Mouse (Mus musculus) liver, embryonic 14.5 days (tissue): ENCODE results near the gene Tigar. TPM values are rescaled to one million over a fixed set of nuclear protein-coding genes. Genes with fewer than 3 reads are reported as not detected.

Source experiments
- ATAC-seq: fragments of 200-750 bp; cut with Nextera tagmentation; 2 replicates; pipeline ENCODE4 v1.8.0; 2017; ENCODE audit warnings: moderate number of reproducible peaks, mild to moderate bottlenecking, moderate library complexity; ENCODE audit not compliant: insufficient read depth
- DNase-seq, 3 experiments: peaks; one replicate each; pipeline ENCODE4 v3.0.0-alpha.2; 2012 to 2013; ENCODE audit warnings: low read depth in 3 of 3, low spot score in 3 of 3
- H3K27ac ChIP-seq: fragments of 300-500 bp; sonication (generic); 2 replicates; pipeline ENCODE4 v1.5.1; 2014; ENCODE audit warnings: moderate library complexity, mild to moderate bottlenecking, control low read depth, inconsistent platforms
- H3K27me3 ChIP-seq: fragments of 300-500 bp; sonication (generic); 2 replicates; pipeline ENCODE4 v1.6.1; 2014; ENCODE audit warnings: mild to moderate bottlenecking, low read length, moderate library complexity; ENCODE audit not compliant: control insufficient read depth, insufficient read depth
- H3K36me3 ChIP-seq: fragments of 300-500 bp; sonication (generic); replicated peaks from 2 replicates; pipeline ENCODE4 v1.6.1; 2014; ENCODE audit warnings: low read depth; ENCODE audit not compliant: control insufficient read depth, insufficient read depth
- H3K4me1 ChIP-seq, 2 experiments: fragments of 200-500 bp in 1 of 2; fragments of 300-500 bp in 1 of 2; sonication (generic) in 1 of 2; replicated peaks; 2 replicates each; pipeline ENCODE4 v1.6.1; 2012 to 2014; ENCODE audit warnings: antibody characterized with exemption in 1 of 2, inconsistent platforms in 1 of 2, low read length in 1 of 2; ENCODE audit not compliant: control insufficient read depth in 2 of 2, insufficient read depth in 2 of 2
- H3K4me2 ChIP-seq: fragments of 300-500 bp; sonication (generic); 2 replicates; pipeline ENCODE4 v1.6.1; 2014; ENCODE audit warnings: low read depth, mild to moderate bottlenecking, control low read depth, moderate library complexity
- H3K4me3 ChIP-seq, 2 experiments: fragments of 200-500 bp in 1 of 2; fragments of 300-500 bp in 1 of 2; sonication (generic) in 1 of 2; 2 replicates each; pipeline ENCODE4 v1.5.1; 2012 to 2014; ENCODE audit warnings: low read depth in 2 of 2, low read length in 2 of 2, mild to moderate bottlenecking in 2 of 2, control low read depth in 1 of 2, inconsistent platforms in 1 of 2, moderate library complexity in 1 of 2; ENCODE audit not compliant: insufficient read depth in 1 of 2
- H3K9ac ChIP-seq: fragments of 300-500 bp; sonication (generic); replicated peaks from 2 replicates; pipeline ENCODE4 v1.6.1; 2014; ENCODE audit warnings: mild to moderate bottlenecking, control low read depth, moderate library complexity
- H3K9me3 ChIP-seq: fragments of 300-500 bp; sonication (generic); 2 replicates; pipeline ENCODE4 v1.6.1; 2016; ENCODE audit warnings: low read length, mixed read lengths; ENCODE audit not compliant: control insufficient read depth
- CTCF ChIP-seq: IDR thresholded peaks from 2 replicates; pipeline ENCODE4 v1.5.1; 2016; ENCODE audit warnings: antibody characterized with exemption, low read depth, control low read depth
- EP300 ChIP-seq: IDR thresholded peaks from 2 replicates; pipeline ENCODE4 v1.6.1; 2016; ENCODE audit warnings: antibody characterized with exemption, low read depth
- WGBS: fragments of 180-500 bp; shearing (Covaris S2); extraction: QIAGEN DNeasy Blood & Tissue Kit; methylation state at CpG from one replicate; pipeline ENCODE4 v1.1.7; 2014; ENCODE audit not compliant: insufficient replicate concordance; 5-methylcytosine and 5-hydroxymethylcytosine counted together
- polyA plus RNA-seq, 2 experiments: library from polyadenylated mRNA; depleted of rRNA in 1 of 2; stranded (reverse) in 1 of 2; unstranded in 1 of 2; fragments of >200 nt; fragmentation: Nextera tagmentation in 1 of 2; extraction: Ambion mirVana in 1 of 2; gene quantifications; 2 replicates each; pipeline versions ENCODE4 v1.2.1 to v1.2.3; 2012 to 2014

Gene Tigar
- polyA plus RNA-seq, 2 experiments: 0.43 to 0.75 TPM

DNA sequence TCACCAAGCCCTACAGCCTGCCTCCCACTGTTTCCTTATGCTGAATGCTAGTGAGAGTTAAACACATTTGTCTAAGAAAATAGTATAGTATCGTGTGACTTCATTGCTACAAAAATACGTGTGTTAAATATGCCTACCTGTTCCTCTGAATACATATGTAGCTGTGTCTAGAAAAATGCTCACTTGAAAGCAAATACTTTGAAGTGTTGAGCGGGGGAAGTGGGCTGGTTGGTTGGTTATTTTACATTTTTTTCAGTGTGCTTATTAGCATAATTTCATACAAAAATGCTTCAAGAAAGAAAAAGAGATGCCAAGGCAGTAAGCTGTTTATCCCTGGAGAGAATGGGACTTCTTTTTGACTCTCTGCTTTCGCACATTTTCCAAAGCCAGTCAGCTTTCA is 49.4 kb downstream of the Tigar start:
- Histone ChIP-seq H3K27me3 (no peaks in the 10 kb centered on the region), H3K9me3 (no peaks in the 10 kb centered on the region), H3K4me3 (no peak overlapping the region), H3K9ac (no peak overlapping the region), H3K27ac (no peak overlapping the region), H3K36me3 (no peaks in the 10 kb centered on the region), H3K4me2 (no peak overlapping the region), H3K4me1 (no peaks in the 10 kb centered on the region)
- TF ChIP-seq CTCF (no peak), EP300 (no peak)
- WGBS: 61% methylated on average over 4 of the region's 4 CpGs
- no peak for ATAC-seq
- DNase-seq: no peak

DNA sequence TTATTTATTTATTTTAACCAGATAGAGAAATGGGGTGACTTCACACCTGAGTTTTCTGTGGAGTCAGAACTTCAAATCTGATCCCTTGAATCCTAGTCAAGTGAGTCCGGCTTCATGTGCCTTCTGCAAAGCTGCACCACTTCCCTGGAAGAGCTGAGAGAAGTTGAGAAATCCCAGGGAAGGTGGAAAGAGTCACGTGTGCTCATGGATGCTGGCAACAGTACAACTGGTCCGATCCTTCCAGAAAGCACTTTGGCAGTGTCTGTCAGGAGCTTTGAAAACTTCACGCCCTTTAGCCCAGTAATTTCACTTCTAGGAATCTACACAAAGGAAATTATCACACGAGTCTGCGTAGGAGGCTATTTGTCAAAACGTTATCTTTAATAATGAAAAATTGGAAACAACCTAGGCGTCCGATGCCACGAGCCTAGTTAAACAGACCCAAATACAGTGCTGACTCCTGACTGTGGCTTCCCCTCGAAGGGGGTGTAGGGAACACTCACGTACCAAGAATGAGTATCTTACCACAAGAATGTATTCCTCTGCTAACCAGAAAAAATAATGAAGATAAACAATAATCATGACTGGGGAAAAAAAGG is 52.3 kb downstream of the Tigar start:
- ATAC-seq: no peak
- no peak overlapping the region for H3K27ac ChIP-seq

DNA sequence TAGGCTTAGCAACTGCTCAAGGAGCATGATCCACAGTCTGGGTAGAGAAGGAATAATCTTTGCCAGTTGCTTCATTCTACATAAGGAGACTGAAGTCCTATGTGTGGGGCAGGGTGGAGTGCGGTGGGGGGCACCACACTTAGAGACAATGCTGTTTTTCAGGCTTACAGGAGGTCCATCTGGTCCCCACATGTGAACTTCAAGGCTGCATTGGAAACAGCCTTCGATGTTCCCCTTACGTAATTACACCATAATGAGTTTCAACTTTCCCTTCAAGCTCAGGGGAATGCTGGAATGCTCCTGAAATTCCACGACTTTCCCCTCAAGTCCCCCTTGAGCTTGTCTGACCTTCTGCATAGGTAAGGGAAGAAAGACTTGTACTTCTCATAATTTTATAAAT is 58.5 kb downstream of the Tigar start:
- TF ChIP-seq CTCF (no peak), EP300 (no peak)
- no peak overlapping the region for H3K9ac ChIP-seq
- H3K36me3 ChIP-seq: no peaks in the 10 kb centered on the region
- H3K4me1 ChIP-seq: no peaks in the 10 kb centered on the region
- no peaks in the 10 kb centered on the region for H3K27me3 ChIP-seq
- H3K9me3 ChIP-seq: no peaks in the 10 kb centered on the region
- ATAC-seq (no peak), DNase-seq (no peak)
- no peak overlapping the region for H3K27ac ChIP-seq
- no peak overlapping the region for H3K4me2 ChIP-seq
- H3K4me3 ChIP-seq: no peak overlapping the region
- WGBS: 56% methylated on average over 4 of the region's 4 CpGs

More for the DNA sequence above, 52.3 kb downstream of the Tigar start:
- 61% methylated on average over 12 of the region's 12 CpGs for WGBS
- H3K4me2 ChIP-seq: no peak overlapping the region
- TF ChIP-seq EP300 (no peak), CTCF (no peak)
- H3K27me3 ChIP-seq: no peaks in the 10 kb centered on the region
- no peaks in the 10 kb centered on the region for H3K36me3 ChIP-seq
- no peak overlapping the region for H3K4me3 ChIP-seq
- DNase-seq: no peak
- H3K9ac ChIP-seq: no peak overlapping the region
- H3K4me1 ChIP-seq: no peaks in the 10 kb centered on the region
- no peaks in the 10 kb centered on the region for H3K9me3 ChIP-seq

DNA sequence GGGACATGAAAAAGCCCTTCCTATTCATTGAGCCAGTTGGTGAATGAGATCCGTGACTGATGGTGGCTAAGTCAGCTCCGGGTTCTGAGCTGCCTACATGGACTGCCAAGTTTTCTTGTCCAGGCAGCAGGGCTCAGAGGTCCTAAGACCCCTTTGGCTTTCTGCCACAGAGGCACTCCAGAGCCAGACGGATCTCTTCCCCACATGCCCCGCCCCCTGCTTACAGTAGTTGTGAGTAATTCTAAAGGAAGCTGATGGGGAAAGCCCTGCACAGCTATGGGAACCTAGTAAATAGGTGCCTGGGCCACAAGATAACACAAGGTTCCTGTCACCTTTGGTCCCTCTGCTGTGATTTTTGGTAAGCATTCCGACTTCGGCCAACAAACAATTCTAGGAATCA is 64.4 kb downstream of the Tigar start:
- H3K4me1 ChIP-seq: no peaks in the 10 kb centered on the region
- no peak overlapping the region for H3K27ac ChIP-seq
- TF ChIP-seq CTCF (no peak), EP300 (no peak)
- H3K36me3 ChIP-seq: no peaks in the 10 kb centered on the region
- ATAC-seq (no peak), DNase-seq (no peak)
- H3K9ac ChIP-seq: no peak overlapping the region
- WGBS: 34% methylated on average over 6 of the region's 6 CpGs
- no peak overlapping the region for H3K4me3 ChIP-seq
- H3K9me3 ChIP-seq: no peaks in the 10 kb centered on the region
- no peaks in the 10 kb centered on the region for H3K27me3 ChIP-seq
- H3K4me2 ChIP-seq: no peak overlapping the region

Other genes with a start within 250 kb of the Tigar start
- not detected in 2 replicates for gene Dyrk4, start 187.7 kb downstream of the Tigar start, polyA plus RNA-seq (2012; rRNA removed)
- 0.09 TPM in 1 of 2 replicates, not detected in the other for gene Dyrk4, start 187.7 kb downstream of the Tigar start, polyA plus RNA-seq (2014; fragmentation: Nextera tagmentation; extraction: Ambion mirVana)
- 28.6 and 37.7 TPM in 2 replicates for gene Rad51ap1, start 170.0 kb downstream of the Tigar start, polyA plus RNA-seq (2012; rRNA removed)
- 48.7 and 59.7 TPM in 2 replicates for gene Rad51ap1, start 170.0 kb downstream of the Tigar start, polyA plus RNA-seq (2014; fragmentation: Nextera tagmentation; extraction: Ambion mirVana)
- 5.3 and 9.1 TPM in 2 replicates for gene D6Wsu163e, start 169.6 kb downstream of the Tigar start, polyA plus RNA-seq (2012; rRNA removed)
- 14.5 and 16.0 TPM in 2 replicates for gene D6Wsu163e, start 169.6 kb downstream of the Tigar start, polyA plus RNA-seq (2014; fragmentation: Nextera tagmentation; extraction: Ambion mirVana)
- gene Fgf6, start 94.0 kb downstream of the Tigar start, polyA plus RNA-seq (2012; rRNA removed): not detected in 2 replicates
- gene Fgf6, start 94.0 kb downstream of the Tigar start, polyA plus RNA-seq (2014; fragmentation: Nextera tagmentation; extraction: Ambion mirVana): not detected in 2 replicates
- not detected in 2 replicates for gene Fgf23, start 36.7 kb downstream of the Tigar start, polyA plus RNA-seq (2012; rRNA removed)
- not detected in 2 replicates for gene Fgf23, start 36.7 kb downstream of the Tigar start, polyA plus RNA-seq (2014; fragmentation: Nextera tagmentation; extraction: Ambion mirVana)
- gene Ccnd2, start 42.6 kb upstream of the Tigar start, polyA plus RNA-seq (2012; rRNA removed): 4.9 and 7.5 TPM in 2 replicates
- 52.5 and 59.4 TPM in 2 replicates for gene Ccnd2, start 42.6 kb upstream of the Tigar start, polyA plus RNA-seq (2014; fragmentation: Nextera tagmentation; extraction: Ambion mirVana)